Mouse (Mus musculus) lung, embryonic 16.5 days (tissue): ENCODE measurements around the gene Kcnj1. TPM values are rescaled to one million over a fixed set of nuclear protein-coding genes. Genes with fewer than 3 reads are reported as not detected.

Experiments
- ATAC-seq: fragments of 200-750 bp; cut with Nextera tagmentation; 2 replicates; pipeline ENCODE4 v1.8.0; 2017; ENCODE audit warnings: low read depth, mild to moderate bottlenecking, moderate library complexity
- H3K27ac ChIP-seq: fragments of 300-500 bp; sonication (generic); 2 replicates; pipeline ENCODE4 v1.5.1; 2014; ENCODE audit warnings: mild to moderate bottlenecking, control low read depth, low read length
- H3K27me3 ChIP-seq: fragments of 300-500 bp; sonication (generic); 2 replicates; pipeline ENCODE4 v1.6.1; 2014; ENCODE audit warnings: low read depth, low read length, mixed read lengths; ENCODE audit not compliant: control insufficient read depth, insufficient read depth
- H3K36me3 ChIP-seq: fragments of 300-500 bp; sonication (generic); 2 replicates; pipeline ENCODE4 v1.6.1; 2014; ENCODE audit warnings: low read length; ENCODE audit not compliant: control insufficient read depth, insufficient read depth
- H3K4me1 ChIP-seq: fragments of 300-500 bp; sonication (generic); replicated peaks from 2 replicates; pipeline ENCODE4 v1.6.1; 2014; ENCODE audit warnings: low read length, mixed read lengths; ENCODE audit not compliant: control insufficient read depth, insufficient read depth
- H3K4me2 ChIP-seq: fragments of 300-500 bp; sonication (generic); 2 replicates; pipeline ENCODE4 v1.6.1; 2014; ENCODE audit warnings: low read depth, low read length, control low read depth
- H3K4me3 ChIP-seq: fragments of 300-500 bp; sonication (generic); 2 replicates; pipeline ENCODE4 v1.5.1; 2014; ENCODE audit warnings: mild to moderate bottlenecking, low read length, control low read depth
- H3K9ac ChIP-seq: fragments of 300-500 bp; sonication (generic); 2 replicates; pipeline ENCODE4 v1.6.1; 2014; ENCODE audit warnings: low read length, control low read depth
- H3K9me3 ChIP-seq: fragments of 300-500 bp; sonication (generic); 2 replicates; pipeline ENCODE4 v1.6.1; 2016; ENCODE audit warnings: low read length; ENCODE audit not compliant: control insufficient read depth
- WGBS: fragments of 180-500 bp; shearing (Covaris S2); extraction: QIAGEN DNeasy Blood & Tissue Kit; methylation state at CpG from one replicate; pipeline ENCODE4 v1.1.7; 2014; 5-methylcytosine and 5-hydroxymethylcytosine counted together
- polyA plus RNA-seq: library from polyadenylated mRNA; unstranded; fragments of >200 nt; fragmentation: Nextera tagmentation; extraction: Ambion mirVana; gene quantifications from 2 replicates; pipeline ENCODE4 v1.2.1, GENCODE M21; 2015

The Kcnj1 gene
- polyA plus RNA-seq, 1 experiment from 2014 or later: not detected

DNA sequence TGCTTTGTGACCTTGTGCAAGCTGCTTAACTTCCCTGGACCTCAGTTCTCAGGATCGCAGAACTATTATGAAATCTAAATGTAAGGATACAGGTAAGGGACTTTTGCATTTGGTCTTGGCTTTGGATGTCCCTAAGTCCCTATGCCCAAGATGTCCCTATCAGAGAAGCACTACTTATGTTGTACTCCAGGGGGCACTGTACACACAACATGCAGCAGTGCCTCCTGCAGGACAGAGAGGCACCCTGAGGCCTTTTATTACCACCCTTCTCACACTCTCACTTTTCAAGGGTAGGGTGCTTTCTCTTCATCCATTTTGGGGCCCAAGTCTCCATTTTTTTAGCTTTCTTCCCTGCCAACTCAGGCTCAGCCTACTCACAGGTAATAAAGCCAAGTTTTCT lies 15.8 kb downstream of the Kcnj1 start:
- Histone ChIP-seq H3K36me3 (no peaks in the 10 kb centered on the region), H3K9me3 (no peaks in the 10 kb centered on the region), H3K27ac (no peak overlapping the region), H3K4me2 (no peak overlapping the region), H3K27me3 (no peaks in the 10 kb centered on the region), H3K4me3 (no peak overlapping the region), H3K9ac (no peak overlapping the region), H3K4me1 (no peaks in the 10 kb centered on the region)
- no peak for ATAC-seq
- WGBS: 89% methylated on average over 1 of the region's 1 CpGs

DNA sequence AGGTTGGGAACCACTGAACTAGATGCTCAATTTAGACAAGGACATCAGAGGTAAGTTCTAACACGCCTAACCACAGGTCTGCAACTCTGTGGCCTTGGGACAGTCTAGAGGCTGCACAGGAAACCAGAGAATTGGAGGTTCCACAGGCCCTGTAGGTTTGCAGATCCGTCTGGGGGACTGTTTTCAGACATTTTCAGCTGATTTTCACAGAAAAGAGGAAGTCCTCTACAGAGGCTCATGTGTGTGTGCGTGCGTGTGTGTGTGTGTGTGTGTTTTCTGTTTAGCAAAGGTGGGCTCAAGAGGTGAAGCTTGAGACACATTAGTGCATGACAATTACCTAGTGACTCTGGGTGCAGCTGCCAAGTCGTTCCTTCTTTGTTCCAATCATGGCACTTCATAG lies 18.8 kb downstream of the Kcnj1 start:
- Histone ChIP-seq H3K27me3 (no peaks in the 10 kb centered on the region), H3K36me3 (no peaks in the 10 kb centered on the region), H3K4me2 (no peak overlapping the region), H3K9me3 (no peaks in the 10 kb centered on the region), H3K4me1 (no peaks in the 10 kb centered on the region), H3K4me3 (no peak overlapping the region), H3K9ac (no peak overlapping the region), H3K27ac (no peak overlapping the region)
- ATAC-seq: no peak
- WGBS: 74% methylated on average over 5 of the region's 5 CpGs

DNA sequence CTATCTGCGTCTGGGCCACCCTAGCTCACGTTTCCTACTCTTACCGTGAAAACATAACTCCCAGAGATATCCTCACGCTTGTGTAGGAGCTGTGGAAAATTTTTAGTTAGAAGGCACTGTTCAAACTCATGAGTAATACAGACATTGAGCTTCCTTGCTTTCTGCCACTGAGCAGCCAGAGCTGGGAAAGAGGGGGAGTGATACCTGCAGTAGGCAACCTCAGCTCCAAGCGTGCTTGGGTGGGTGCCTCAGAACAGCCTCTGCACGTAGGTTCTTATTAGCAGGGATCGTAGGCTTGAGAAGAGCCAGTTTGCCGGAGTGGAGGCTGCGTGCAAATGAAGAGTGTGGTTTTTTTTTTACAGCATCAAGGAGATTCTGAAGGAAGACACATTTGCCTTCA lies 19.4 kb downstream of the Kcnj1 start:
- no peaks in the 10 kb centered on the region for H3K27me3 ChIP-seq
- no peaks in the 10 kb centered on the region for H3K9me3 ChIP-seq
- no peak overlapping the region for H3K9ac ChIP-seq
- no peak overlapping the region for H3K27ac ChIP-seq
- no peaks in the 10 kb centered on the region for H3K4me1 ChIP-seq
- no peak overlapping the region for H3K4me3 ChIP-seq
- ATAC-seq: no peak
- no peak overlapping the region for H3K4me2 ChIP-seq
- 77% methylated on average over 9 of the region's 9 CpGs for WGBS
- H3K36me3 ChIP-seq: no peaks in the 10 kb centered on the region

DNA sequence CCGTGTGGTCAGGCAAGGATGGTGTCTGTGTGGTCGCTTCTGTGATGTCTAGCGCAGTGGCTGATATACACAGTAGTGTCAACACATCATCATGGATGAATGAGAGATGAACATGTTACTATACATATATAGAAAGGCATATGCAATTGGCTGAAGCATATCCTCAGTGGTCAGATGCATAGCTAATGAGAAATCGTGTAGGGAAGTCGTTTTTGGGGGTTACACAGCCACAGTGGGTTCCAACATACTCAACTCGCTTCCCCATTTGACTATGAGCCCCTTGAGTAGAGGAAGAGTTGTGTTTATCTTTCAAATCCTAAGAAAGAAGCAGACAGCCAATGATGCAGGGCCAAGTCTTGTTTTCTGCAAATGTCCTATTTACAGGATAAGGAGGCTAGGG lies 20.4 kb downstream of the Kcnj1 start:
- H3K36me3 ChIP-seq: no peaks in the 10 kb centered on the region
- ATAC-seq: no peak
- no peak overlapping the region for H3K27ac ChIP-seq
- H3K4me1 ChIP-seq: no peaks in the 10 kb centered on the region
- no peaks in the 10 kb centered on the region for H3K9me3 ChIP-seq
- no peak overlapping the region for H3K4me3 ChIP-seq
- no peak overlapping the region for H3K9ac ChIP-seq
- WGBS: 71% methylated on average over 6 of the region's 6 CpGs
- H3K27me3 ChIP-seq: no peaks in the 10 kb centered on the region
- H3K4me2 ChIP-seq: no peak overlapping the region

DNA sequence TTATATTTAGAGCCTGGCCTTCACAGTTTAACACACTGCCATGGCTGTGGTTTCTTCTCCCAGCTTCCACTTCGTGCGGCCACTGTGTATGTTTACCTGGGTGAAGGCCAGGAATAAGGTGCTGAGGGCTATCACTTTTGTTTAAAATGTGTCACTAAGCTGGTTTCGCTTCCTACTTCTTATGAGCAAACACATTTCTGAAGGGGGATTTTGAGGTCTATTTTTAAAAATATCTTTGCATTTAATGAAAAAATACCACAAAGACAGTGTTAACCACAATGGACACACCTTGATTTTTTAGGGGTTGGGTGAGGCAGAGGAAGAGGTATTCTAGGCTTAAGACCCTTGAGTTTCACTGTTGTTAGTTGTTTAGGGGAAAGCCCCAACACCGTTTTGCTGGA lies 22.5 kb downstream of the Kcnj1 start:
- 71% methylated on average over 4 of the region's 4 CpGs for WGBS
- H3K9me3 ChIP-seq: no peaks in the 10 kb centered on the region
- no peaks in the 10 kb centered on the region for H3K36me3 ChIP-seq
- ATAC-seq: no peak
- no peak overlapping the region for H3K27ac ChIP-seq
- H3K4me2 ChIP-seq: no peak overlapping the region
- no peaks in the 10 kb centered on the region for H3K4me1 ChIP-seq
- no peaks in the 10 kb centered on the region for H3K27me3 ChIP-seq
- no peak overlapping the region for H3K4me3 ChIP-seq
- no peak overlapping the region for H3K9ac ChIP-seq

DNA sequence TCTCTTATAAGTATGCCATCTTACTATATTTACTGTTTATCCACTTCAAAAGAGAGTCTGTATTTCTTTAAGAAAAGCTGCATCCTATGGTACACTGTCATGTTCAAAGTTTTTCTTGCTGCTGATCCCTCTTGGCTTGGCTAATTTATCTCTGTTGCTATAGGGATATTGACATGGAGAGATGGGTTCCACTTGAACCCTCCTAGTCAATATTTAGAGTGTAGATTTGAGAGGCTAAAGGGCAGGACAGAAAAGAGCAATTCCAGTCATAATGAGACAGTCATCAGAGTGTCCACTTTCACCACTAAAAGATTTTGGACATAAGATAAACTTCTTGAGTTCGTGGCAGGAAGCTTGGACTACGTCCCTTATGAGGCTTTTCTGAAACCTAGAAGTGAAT lies 27.9 kb downstream of the Kcnj1 start:
- peaks cover 8% of the 10 kb centered on the region; the same call in 1 of the 2 replicates for H3K4me1 ChIP-seq
- no peak overlapping the region for H3K4me2 ChIP-seq
- no peak overlapping the region for H3K9ac ChIP-seq
- 19% methylated on average over 2 of the region's 2 CpGs for WGBS
- no peaks in the 10 kb centered on the region for H3K9me3 ChIP-seq
- H3K4me3 ChIP-seq: no peak overlapping the region
- no peaks in the 10 kb centered on the region for H3K36me3 ChIP-seq
- no peaks in the 10 kb centered on the region for H3K27me3 ChIP-seq
- H3K27ac ChIP-seq: peak overlapping the region; percentile 78
- no peak for ATAC-seq

DNA sequence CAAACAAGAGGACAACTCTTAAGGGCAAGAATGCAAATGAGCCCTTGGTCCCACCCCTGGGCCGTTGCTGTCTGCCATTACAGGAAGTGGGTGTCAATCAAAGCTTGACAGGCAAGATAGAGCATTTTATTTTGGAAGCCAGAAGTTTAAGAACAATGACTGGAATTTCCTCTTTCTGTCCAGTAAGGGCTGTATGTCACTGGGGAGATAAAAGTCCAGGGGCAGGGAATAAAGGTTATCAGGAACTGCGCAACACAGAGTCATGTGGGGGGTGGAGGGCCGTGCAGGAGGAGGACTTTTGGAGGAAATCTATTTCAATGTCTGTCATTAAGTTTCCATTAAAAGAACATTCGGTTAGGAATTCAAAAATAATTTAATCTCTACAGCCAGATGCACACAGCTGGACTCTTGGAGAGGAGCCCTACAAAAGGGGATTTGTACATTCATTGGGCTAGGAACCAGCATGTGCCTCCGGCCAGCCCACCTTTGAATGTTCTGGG lies 28.4 kb downstream of the Kcnj1 start:
- peak overlapping the region; percentile 78 for H3K27ac ChIP-seq
- peak; percentile 92 for ATAC-seq
- WGBS: 21% methylated on average over 5 of the region's 5 CpGs

DNA sequence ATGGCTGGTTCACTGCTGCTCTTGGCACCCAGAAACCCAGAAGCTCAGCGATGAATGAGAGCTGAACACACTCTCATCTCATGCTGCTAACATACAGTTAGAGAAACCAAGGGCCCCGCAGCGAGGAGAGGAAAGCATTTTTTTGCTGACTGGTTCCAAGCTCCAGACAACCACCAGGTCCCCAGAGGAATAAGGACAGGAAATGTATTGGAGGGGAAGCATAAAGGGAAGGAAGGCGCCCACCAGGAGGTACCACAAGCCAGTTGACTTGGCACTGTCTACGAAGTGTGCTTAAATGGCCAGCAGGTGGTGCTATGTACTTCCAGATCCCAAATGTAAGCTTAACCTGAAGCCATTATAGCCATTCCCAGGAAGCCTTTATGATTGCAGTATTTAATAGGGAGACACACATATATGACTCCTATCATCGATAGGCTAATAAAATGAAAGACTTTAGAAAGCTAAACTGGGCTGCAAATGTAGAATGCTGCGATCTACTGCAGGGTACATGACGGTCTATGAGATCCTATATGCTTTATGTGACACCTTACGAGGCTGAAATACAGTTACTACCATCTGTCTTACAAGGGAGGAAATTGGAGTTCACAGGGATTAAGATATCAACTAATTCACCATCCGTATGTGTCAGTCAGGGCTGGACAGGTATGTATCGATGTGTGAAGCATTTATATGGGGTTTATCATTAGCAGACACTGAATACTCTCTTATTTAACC lies 33.1 kb downstream of the Kcnj1 start:
- Histone ChIP-seq H3K4me3 (no peak overlapping the region), H3K4me2 (no peak overlapping the region), H3K36me3 (no peaks in the 10 kb centered on the region), H3K9ac (no peak overlapping the region), H3K4me1 (peaks cover 18% of the 10 kb centered on the region), H3K9me3 (no peaks in the 10 kb centered on the region), H3K27ac (no peak overlapping the region), H3K27me3 (peaks cover 3% of the 10 kb centered on the region; the same call in 1 of the 2 replicates)
- WGBS: 38% methylated on average over 11 of the region's 11 CpGs
- ATAC-seq: no peak

More for the DNA sequence above, 28.4 kb downstream of the Kcnj1 start:
- H3K4me2 ChIP-seq: no peak overlapping the region
- no peaks in the 10 kb centered on the region for H3K27me3 ChIP-seq
- H3K4me1 ChIP-seq: peaks cover 8% of the 10 kb centered on the region; the same call in 1 of the 2 replicates
- H3K36me3 ChIP-seq: no peaks in the 10 kb centered on the region
- no peak overlapping the region for H3K4me3 ChIP-seq
- H3K9ac ChIP-seq: no peak overlapping the region
- no peaks in the 10 kb centered on the region for H3K9me3 ChIP-seq

DNA sequence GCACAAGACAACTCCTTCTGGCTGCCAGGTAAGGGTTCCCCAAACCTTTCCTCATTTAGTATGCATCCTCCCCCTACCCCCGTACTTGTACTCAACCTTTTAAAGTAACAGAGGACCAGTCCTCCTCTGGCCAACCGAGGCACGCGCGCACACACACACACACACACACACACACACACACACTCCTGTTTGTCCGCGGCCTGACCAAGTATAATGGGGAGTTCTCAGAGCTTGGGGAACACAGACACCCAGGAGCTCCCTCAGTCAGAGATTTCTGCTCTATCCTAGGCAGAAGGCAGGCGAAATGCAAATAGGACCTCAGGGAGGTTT lies 36.4 kb downstream of the Kcnj1 start:
- H3K9ac ChIP-seq: peak overlapping the region; percentile 74
- 27% methylated on average over 8 of the region's 8 CpGs for WGBS

More for the DNA sequence above, 36.4 kb downstream of the Kcnj1 start:
- no peak for ATAC-seq
- Histone ChIP-seq H3K27ac (no peak overlapping the region), H3K4me1 (peaks cover 10% of the 10 kb centered on the region), H3K4me2 (peak overlapping the region; percentile 99), H3K27me3 (peaks cover 3% of the 10 kb centered on the region; the same call in 1 of the 2 replicates), H3K4me3 (peak overlapping the region; percentile 58), H3K9me3 (no peaks in the 10 kb centered on the region), H3K36me3 (no peaks in the 10 kb centered on the region)
